Mouse (Mus musculus) midbrain, embryonic 14.5 days (tissue): ENCODE measurements at regions not wholly inside any gene's neighbourhood (a gene's known extent, or its start where the extent isn't known, plus 50 kb on each side); places are given as distances from the start of the nearest gene placed in this dataset.

Source experiments
- ATAC-seq: fragments of 200-750 bp; cut with Nextera tagmentation; 2 replicates; pipeline ENCODE4 v1.8.0; 2017; ENCODE audit warnings: moderate number of reproducible peaks, moderate library complexity; ENCODE audit not compliant: low FRiP score, low TSS enrichment
- DNase-seq: peaks from one replicate; pipeline ENCODE4 v3.0.0-alpha.2; 2015
- H3K27ac ChIP-seq: fragments of 300-500 bp; sonication (generic); replicated peaks from 2 replicates; pipeline ENCODE4 v1.5.1; 2014; ENCODE audit warnings: mild to moderate bottlenecking, low read depth, low read length, moderate library complexity
- H3K27me3 ChIP-seq: fragments of 300-500 bp; sonication (generic); 2 replicates; pipeline ENCODE4 v1.6.1; 2014; ENCODE audit warnings: low read length, control low read depth, mixed read lengths; ENCODE audit not compliant: control insufficient read depth, insufficient read depth
- H3K36me3 ChIP-seq: fragments of 300-500 bp; sonication (generic); 2 replicates; pipeline ENCODE4 v1.6.1; 2014; ENCODE audit warnings: low read length, control low read depth; ENCODE audit not compliant: control insufficient read depth, insufficient read depth
- H3K4me1 ChIP-seq: fragments of 300-500 bp; sonication (generic); 2 replicates; pipeline ENCODE4 v1.6.1; 2014; ENCODE audit warnings: mild to moderate bottlenecking, antibody characterized with exemption, low read length, control low read depth; ENCODE audit not compliant: control insufficient read depth, insufficient read depth
- H3K4me2 ChIP-seq: fragments of 300-500 bp; sonication (generic); 2 replicates; pipeline ENCODE4 v1.6.1; 2014; ENCODE audit warnings: mild to moderate bottlenecking, low read length, moderate library complexity
- H3K4me3 ChIP-seq: fragments of 300-500 bp; sonication (generic); replicated peaks from 2 replicates; pipeline ENCODE4 v1.5.1; 2014; ENCODE audit warnings: low read depth, low read length
- H3K9ac ChIP-seq: fragments of 300-500 bp; sonication (generic); replicated peaks from 2 replicates; pipeline ENCODE4 v1.6.1; 2014; ENCODE audit warnings: mild to moderate bottlenecking, low read length, moderate library complexity
- H3K9me3 ChIP-seq: fragments of 300-500 bp; sonication (generic); 2 replicates; pipeline ENCODE4 v1.6.1; 2016; ENCODE audit warnings: low read length, control low read depth, mixed read lengths; ENCODE audit not compliant: control insufficient read depth
- WGBS: fragments of 180-500 bp; shearing (Covaris S2); extraction: QIAGEN DNeasy Blood & Tissue Kit; methylation state at CpG from one replicate; pipeline ENCODE4 v1.1.7; 2014; 5-methylcytosine and 5-hydroxymethylcytosine counted together

DNA sequence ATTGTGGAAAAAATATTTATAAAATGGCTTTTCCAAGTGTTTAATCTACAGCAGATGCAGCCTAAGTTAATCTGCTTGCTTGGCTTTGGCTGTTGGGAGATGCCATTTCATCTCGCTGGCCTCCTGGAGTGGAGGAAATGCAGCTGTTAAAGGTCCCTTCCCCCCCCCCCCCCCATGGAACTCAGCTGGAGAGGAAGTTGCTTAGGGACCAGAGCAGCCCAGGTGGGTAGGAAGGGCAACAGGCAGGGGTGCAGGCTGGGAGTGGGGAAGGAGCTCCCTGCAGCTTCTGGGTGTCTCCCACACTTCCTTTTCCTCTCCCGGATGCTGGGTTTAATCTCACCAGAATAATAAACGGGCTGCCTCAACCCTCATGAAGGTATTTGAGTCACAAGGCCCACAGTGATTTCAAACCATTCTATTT, 104.0 kb upstream of the Pmepa1 start:
- DNase-seq, result no peak
- H3K27me3 ChIP-seq, result no peaks in the 10 kb centered on the region
- H3K27ac ChIP-seq, result no peak overlapping the region
- H3K9me3 ChIP-seq, result no peaks in the 10 kb centered on the region
- H3K4me1 ChIP-seq, result 0 out of 2 replicates have a peak, but pooled peaks cover 3% of the 10 kb centered on the region
- H3K36me3 ChIP-seq, result no peaks in the 10 kb centered on the region
- no peak overlapping the region for H3K4me3 ChIP-seq
- 84% methylated on average over 3 of the region's 3 CpGs for WGBS
- H3K4me2 ChIP-seq, result no peak overlapping the region
- ATAC-seq, result no peak
- H3K9ac ChIP-seq, result no peak overlapping the region

DNA sequence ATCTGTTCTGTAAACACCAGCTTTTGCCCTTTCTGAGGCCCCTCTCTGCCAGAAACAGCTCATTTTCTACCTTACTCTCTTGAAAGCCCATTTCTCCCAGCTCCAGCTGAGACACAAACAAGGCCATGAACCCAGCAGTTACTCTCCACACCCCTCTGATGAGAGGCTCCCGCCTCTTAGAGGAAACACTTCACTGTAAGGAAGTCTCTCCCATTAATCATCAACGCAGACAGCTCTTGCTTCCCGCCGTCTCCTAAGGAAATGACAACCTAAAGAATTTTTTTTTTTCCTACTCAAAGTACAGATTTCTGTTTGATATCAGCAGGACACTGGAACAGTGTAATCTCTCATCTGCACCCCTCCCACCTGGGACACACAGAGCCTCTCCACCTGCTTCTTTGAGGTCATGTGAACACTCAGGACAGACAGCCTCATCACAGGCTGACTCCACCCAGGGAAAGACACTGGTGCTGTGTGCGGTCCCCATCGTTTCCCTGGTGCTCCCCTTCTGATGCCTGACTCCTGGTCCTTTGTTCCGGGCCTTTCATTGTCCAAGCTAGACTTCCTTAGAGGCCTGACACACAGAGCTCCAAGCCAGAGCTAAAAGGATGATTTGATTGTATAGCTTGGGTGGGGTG, 106.0 kb upstream of the Pmepa1 start:
- no peaks in the 10 kb centered on the region for H3K27me3 ChIP-seq
- no peak for DNase-seq
- 0 out of 2 replicates have a peak, but pooled peaks cover 3% of the 10 kb centered on the region for H3K4me1 ChIP-seq
- no peak overlapping the region for H3K27ac ChIP-seq
- H3K36me3 ChIP-seq, result no peaks in the 10 kb centered on the region
- no peaks in the 10 kb centered on the region for H3K9me3 ChIP-seq
- no peak overlapping the region for H3K4me2 ChIP-seq
- WGBS, result 65% methylated on average over 7 of the region's 7 CpGs
- H3K4me3 ChIP-seq, result no peak overlapping the region
- H3K9ac ChIP-seq, result no peak overlapping the region
- ATAC-seq, result no peak

DNA sequence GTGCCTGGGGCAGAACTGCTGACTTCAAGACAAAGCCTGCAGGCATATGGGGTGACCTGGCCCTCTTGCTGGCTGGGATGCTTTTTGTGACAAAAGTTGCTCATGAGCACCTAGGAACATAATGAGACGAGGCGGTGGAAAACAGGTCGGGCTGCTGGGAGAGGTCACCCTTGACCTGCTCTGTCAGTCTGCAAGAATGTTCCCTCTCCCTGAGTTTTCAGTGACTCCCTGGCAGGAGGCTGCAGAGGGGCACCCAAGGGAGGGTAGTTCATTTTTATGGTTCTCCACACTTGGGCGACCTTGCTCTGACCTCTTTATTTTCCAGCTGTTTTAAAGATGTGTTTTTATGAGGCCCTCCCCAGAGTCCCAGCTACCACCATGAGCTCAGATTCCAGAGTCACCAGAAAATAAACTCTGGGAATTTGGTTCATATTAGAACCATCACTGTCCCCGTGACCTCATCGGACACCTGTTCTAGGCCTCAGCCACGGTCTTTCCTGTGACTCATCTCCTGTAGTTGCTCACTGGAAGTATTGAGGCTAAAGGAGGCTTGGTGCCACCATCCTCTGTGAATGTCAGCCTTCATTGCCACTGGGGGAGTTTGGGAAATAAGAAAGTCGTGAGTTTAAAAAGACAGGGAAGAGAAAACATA, 108.7 kb upstream of the Pmepa1 start:
- no peaks in the 10 kb centered on the region for H3K36me3 ChIP-seq
- no peak for ATAC-seq
- H3K9ac ChIP-seq, result no peak overlapping the region
- no peak overlapping the region for H3K27ac ChIP-seq
- no peak for DNase-seq
- H3K4me3 ChIP-seq, result no peak overlapping the region
- WGBS, result 83% methylated on average over 8 of the region's 8 CpGs
- H3K4me1 ChIP-seq, result no peaks in the 10 kb centered on the region
- no peak overlapping the region for H3K4me2 ChIP-seq
- no peaks in the 10 kb centered on the region for H3K9me3 ChIP-seq
- no peaks in the 10 kb centered on the region for H3K27me3 ChIP-seq

DNA sequence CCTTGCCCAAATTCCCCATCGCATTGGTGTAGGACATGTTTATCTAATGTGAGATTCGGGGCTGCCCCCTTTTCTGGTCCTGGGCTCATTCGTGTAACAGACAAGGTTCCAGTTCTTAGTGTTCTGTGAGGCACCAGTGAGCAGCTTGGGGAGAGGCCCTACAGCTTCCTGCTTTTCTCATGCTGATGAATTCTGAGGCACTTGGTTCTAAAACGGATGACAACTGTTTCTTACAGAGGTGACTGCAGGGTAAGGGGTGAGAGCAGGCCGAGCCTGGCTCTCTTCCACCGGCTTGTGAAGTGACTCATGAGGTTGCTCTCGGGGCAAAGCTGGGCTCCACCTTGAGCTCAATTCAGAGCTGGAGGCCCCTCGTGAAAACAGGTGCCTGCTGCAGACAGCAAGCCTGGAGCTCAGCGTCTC, 109.4 kb upstream of the Pmepa1 start:
- H3K4me2 ChIP-seq, result no peak overlapping the region
- no peak for DNase-seq
- H3K9me3 ChIP-seq, result no peaks in the 10 kb centered on the region
- no peaks in the 10 kb centered on the region for H3K36me3 ChIP-seq
- H3K9ac ChIP-seq, result no peak overlapping the region
- H3K27ac ChIP-seq, result no peak overlapping the region
- H3K27me3 ChIP-seq, result no peaks in the 10 kb centered on the region
- no peak for ATAC-seq
- WGBS, result 71% methylated on average over 9 of the region's 9 CpGs
- H3K4me3 ChIP-seq, result no peak overlapping the region
- no peaks in the 10 kb centered on the region for H3K4me1 ChIP-seq

DNA sequence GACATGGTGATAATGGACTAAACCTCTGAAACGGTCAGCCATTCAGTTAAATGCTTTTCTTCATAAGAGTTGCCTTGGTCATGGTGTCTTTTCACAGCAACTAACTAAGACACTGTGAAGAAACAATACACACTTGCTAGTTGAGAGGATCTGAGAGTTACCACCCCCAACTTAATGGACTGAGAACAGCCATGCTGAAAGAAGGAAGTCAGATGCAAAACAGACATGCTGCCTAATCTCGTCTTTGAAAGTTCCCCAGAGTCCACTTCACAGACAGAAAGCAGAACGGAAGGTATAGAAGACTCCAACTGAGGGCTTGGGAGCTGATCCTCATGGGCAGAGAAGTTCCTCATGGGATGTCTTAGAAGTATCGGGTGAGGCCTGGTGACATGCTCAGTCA, 111.8 kb upstream of the Pmepa1 start:
- 62% methylated on average over 4 of the region's 4 CpGs for WGBS
- Histone ChIP-seq H3K36me3 (no peaks in the 10 kb centered on the region), H3K4me3 (no peak overlapping the region), H3K9ac (no peak overlapping the region), H3K9me3 (no peaks in the 10 kb centered on the region), H3K27ac (no peak overlapping the region), H3K27me3 (no peaks in the 10 kb centered on the region), H3K4me1 (no peaks in the 10 kb centered on the region), H3K4me2 (no peak overlapping the region)
- DNase-seq (no peak), ATAC-seq (no peak)

DNA sequence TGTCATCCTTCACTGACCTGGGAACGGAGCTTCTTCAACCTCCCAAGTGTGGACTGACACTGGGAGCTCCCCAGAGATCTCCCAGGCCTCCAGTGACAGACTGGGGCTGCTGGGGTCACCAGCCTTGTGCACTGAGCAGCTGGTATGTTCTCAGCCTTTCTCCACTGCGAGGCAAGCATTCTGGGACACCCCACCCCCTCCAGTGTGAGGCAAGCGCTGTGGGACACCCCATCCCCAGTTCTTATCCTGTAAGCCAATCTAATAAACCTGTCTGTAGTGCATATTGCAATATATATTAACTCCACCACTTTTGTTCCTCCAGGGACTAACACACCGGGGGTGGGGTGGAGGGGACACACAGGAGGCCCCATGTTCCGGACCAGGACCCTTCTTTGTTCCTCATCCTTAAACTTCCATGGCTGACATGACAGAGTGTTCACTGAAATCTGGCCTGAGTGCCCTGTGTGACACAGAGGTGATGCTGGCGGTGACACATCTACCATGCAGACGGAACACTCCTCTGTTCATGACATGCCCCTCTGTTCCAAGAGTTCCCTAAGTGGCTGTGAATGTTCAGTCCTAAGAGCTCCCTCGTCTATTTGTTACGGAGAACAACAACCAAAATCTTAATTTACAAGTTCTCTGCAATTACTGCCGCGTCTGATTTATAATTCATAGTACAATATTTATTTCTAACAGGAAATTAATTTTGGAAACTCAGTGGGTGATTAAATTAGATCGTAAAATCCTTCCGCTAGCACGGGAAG, 116.4 kb upstream of the Pmepa1 start:
- Histone ChIP-seq H3K27ac (no peak overlapping the region), H3K4me3 (no peak overlapping the region), H3K4me2 (no peak overlapping the region), H3K36me3 (no peaks in the 10 kb centered on the region), H3K27me3 (no peaks in the 10 kb centered on the region), H3K9ac (no peak overlapping the region), H3K9me3 (no peaks in the 10 kb centered on the region), H3K4me1 (no peaks in the 10 kb centered on the region; the same call in 1 of the 2 replicates)
- 83% methylated on average over 14 of the region's 14 CpGs for WGBS
- no peak for ATAC-seq
- DNase-seq, result no peak

DNA sequence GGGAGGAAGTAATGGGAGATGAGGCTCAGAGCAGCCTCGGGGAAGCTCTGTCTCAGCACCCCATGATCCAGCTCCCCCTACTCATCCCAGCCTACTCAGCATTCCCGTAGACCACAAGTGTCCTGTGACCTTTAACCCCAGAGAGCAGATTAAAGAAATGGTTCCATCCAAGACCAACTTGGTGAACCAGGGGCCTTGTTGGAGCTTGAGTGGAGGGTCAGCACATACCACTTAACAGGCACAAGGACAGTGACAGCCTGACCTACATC, 116.9 kb upstream of the Pmepa1 start:
- no peaks in the 10 kb centered on the region for H3K27me3 ChIP-seq
- no peak overlapping the region for H3K27ac ChIP-seq
- no peak overlapping the region for H3K9ac ChIP-seq
- H3K4me2 ChIP-seq, result no peak overlapping the region
- no peaks in the 10 kb centered on the region for H3K36me3 ChIP-seq
- no peaks in the 10 kb centered on the region; the same call in 1 of the 2 replicates for H3K4me1 ChIP-seq
- H3K4me3 ChIP-seq, result no peak overlapping the region
- H3K9me3 ChIP-seq, result no peaks in the 10 kb centered on the region
- WGBS, result 42% methylated on average over 2 of the region's 2 CpGs
- DNase-seq (no peak), ATAC-seq (no peak)

DNA sequence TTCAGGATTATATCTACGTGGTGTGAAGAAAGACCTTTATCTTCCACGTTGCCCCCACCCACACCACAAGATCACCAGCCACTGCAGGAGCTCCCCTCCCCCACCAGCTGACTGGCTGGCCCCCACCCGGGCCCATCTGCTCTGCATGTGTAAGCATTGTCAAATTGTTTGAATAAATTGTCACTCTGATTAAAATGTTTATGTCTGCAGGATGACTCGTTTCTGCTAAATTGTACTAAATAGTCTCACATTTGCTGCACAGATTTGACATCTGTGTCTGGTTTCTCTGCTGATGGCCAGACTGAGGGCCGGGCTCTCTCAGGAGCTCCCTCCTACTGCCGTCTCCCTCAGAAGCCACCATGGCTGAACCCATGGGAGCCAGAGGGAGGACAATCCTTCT, 119.2 kb upstream of the Pmepa1 start:
- no peaks in the 10 kb centered on the region for H3K36me3 ChIP-seq
- no peaks in the 10 kb centered on the region for H3K27me3 ChIP-seq
- H3K4me2 ChIP-seq, result no peak overlapping the region
- no peak for DNase-seq
- H3K9ac ChIP-seq, result no peak overlapping the region
- WGBS, result 45% methylated on average over 6 of the region's 6 CpGs
- H3K4me1 ChIP-seq, result no peaks in the 10 kb centered on the region; the same call in 1 of the 2 replicates
- H3K9me3 ChIP-seq, result no peaks in the 10 kb centered on the region
- no peak overlapping the region for H3K27ac ChIP-seq
- no peak overlapping the region for H3K4me3 ChIP-seq
- no peak for ATAC-seq
